Comparison of ENCODE assay signal across 9 mouse cellular contexts in genomic region chr17:6744366-6744765, GRCm38 (mm10). TPM values are rescaled to one million over a fixed set of nuclear protein-coding genes. Genes with fewer than 3 reads are reported as not detected.
A peak's percentile ranks its signal among the peaks of the same experiment; 100 is the strongest.
DNase-seq lines count a peak whose midpoint lies in the region; ATAC-seq and TF ChIP-seq lines count a peak whose summit lies in the region.
"Had no signal": no experiment of that assay in that cellular context is flagged by ENCODE, and none has a peak within 500 bp of the region (broad histone marks: within the 10 kb centered on the region; RNA-seq: fewer than 3 reads in every experiment).

No protein-coding gene starts in this region.

- H3K9ac ChIP-seq in forebrain, embryonic 14.5 days (ENCODE audit: low read length): no peak overlapping the region
- H3K9ac ChIP-seq in forebrain, embryonic 16.5 days (replicated peaks; ENCODE audit: low read depth, low read length): no peak overlapping the region
- no peak overlapping the region for H3K9ac ChIP-seq in lung, embryonic 14.5 days
- no peak overlapping the region for H3K9ac ChIP-seq in limb, embryonic 11.5 days (ENCODE audit: low read length)

- DNase-seq in forebrain, embryonic 14.5 days (ENCODE audit: low spot score): no peak
- DNase-seq in lung, embryonic 14.5 days: peak; percentile 47
- no peak for DNase-seq in lung, postnatal 36 days
- DNase-seq in embryonic facial prominence, embryonic 10.5 days (ENCODE audit: low spot score): no peak
- DNase-seq in limb, embryonic 11.5 days (ENCODE audit: low spot score): no peak
- no peak for DNase-seq in left cerebral cortex, adult 18-20 months (ENCODE audit: low spot score in 2 of 2)
- DNase-seq in c-Kit-positive CD71-positive TER-119-positive erythroid progenitor cells, embryonic 14.5 days (ENCODE audit: low spot score): no peak
- DNase-seq: B cell, adult 2 months had no signal

- H3K27me3 ChIP-seq in forebrain, embryonic 14.5 days (replicated peaks; ENCODE audit: control insufficient read depth, insufficient read depth, low read length): no peaks in the 10 kb centered on the region
- no peaks in the 10 kb centered on the region for H3K27me3 ChIP-seq in forebrain, embryonic 16.5 days (replicated peaks; ENCODE audit: control insufficient read depth, insufficient read depth, low read length)
- H3K27me3 ChIP-seq in lung, embryonic 14.5 days (ENCODE audit: insufficient read depth, low read length): no peaks in the 10 kb centered on the region
- H3K27me3 ChIP-seq in embryonic facial prominence, embryonic 10.5 days (replicated peaks; ENCODE audit: low read depth, poor library complexity, severe bottlenecking): no peaks in the 10 kb centered on the region
- no peaks in the 10 kb centered on the region for H3K27me3 ChIP-seq in limb, embryonic 11.5 days (ENCODE audit: control insufficient read depth, insufficient read depth, low read length)

- 56% methylated on average over 9 of the region's 9 CpGs for WGBS in forebrain, embryonic 14.5 days
- WGBS in forebrain, embryonic 16.5 days: 62% methylated on average over 9 of the region's 9 CpGs
- 71% methylated on average over 9 of the region's 9 CpGs for WGBS in lung, embryonic 14.5 days
- 53% methylated on average over 9 of the region's 9 CpGs for WGBS in embryonic facial prominence, embryonic 10.5 days
- 68% methylated on average over 9 of the region's 9 CpGs for WGBS in limb, embryonic 11.5 days

- H3K4me2 ChIP-seq in forebrain, embryonic 14.5 days (ENCODE audit: low read length): no peak overlapping the region
- H3K4me2 ChIP-seq in forebrain, embryonic 16.5 days (ENCODE audit: low read length): no peak overlapping the region
- no peak overlapping the region for H3K4me2 ChIP-seq in lung, embryonic 14.5 days
- H3K4me2 ChIP-seq in limb, embryonic 11.5 days (ENCODE audit: low read depth, severe bottlenecking): no peak overlapping the region

- H3K9me3 ChIP-seq in forebrain, embryonic 14.5 days (replicated peaks; ENCODE audit: control insufficient read depth, low read length): no peaks in the 10 kb centered on the region
- H3K9me3 ChIP-seq in forebrain, embryonic 16.5 days (ENCODE audit: control insufficient read depth, low read length): no peaks in the 10 kb centered on the region
- no peaks in the 10 kb centered on the region for H3K9me3 ChIP-seq in lung, embryonic 14.5 days (ENCODE audit: low read depth, low read length)
- H3K9me3 ChIP-seq in embryonic facial prominence, embryonic 10.5 days: no peaks in the 10 kb centered on the region
- no peaks in the 10 kb centered on the region for H3K9me3 ChIP-seq in limb, embryonic 11.5 days (ENCODE audit: control insufficient read depth, low read length)

- ATAC-seq in forebrain, embryonic 14.5 days: no peak
- no peak for ATAC-seq in forebrain, embryonic 16.5 days
- no peak for ATAC-seq in lung, embryonic 14.5 days (ENCODE audit: insufficient read depth)
- no peak for ATAC-seq in limb, embryonic 11.5 days (ENCODE audit: insufficient number of reproducible peaks, low FRiP score, low TSS enrichment, low read depth)

- no peak for TF ChIP-seq CTCF in lung, embryonic 14.5 days (IDR thresholded peaks at IDR 0.05; ENCODE audit: low read depth)

- peaks cover 30% of the 10 kb centered on the region for H3K4me1 ChIP-seq in forebrain, embryonic 14.5 days (ENCODE audit: control insufficient read depth, insufficient read depth, low read length)
- H3K4me1 ChIP-seq in forebrain, embryonic 16.5 days (replicated peaks; ENCODE audit: control insufficient read depth, insufficient read depth, low read length): peaks cover 39% of the 10 kb centered on the region
- H3K4me1 ChIP-seq in lung, embryonic 14.5 days (ENCODE audit: insufficient read depth): peaks cover 6% of the 10 kb centered on the region
- H3K4me1 ChIP-seq in embryonic facial prominence, embryonic 10.5 days: peaks cover 72% of the 10 kb centered on the region
- peaks cover 19% of the 10 kb centered on the region for H3K4me1 ChIP-seq in limb, embryonic 11.5 days (ENCODE audit: control insufficient read depth, insufficient read depth, low read length)

- no peak overlapping the region for H3K4me3 ChIP-seq in forebrain, embryonic 14.5 days (ENCODE audit: low read depth, low read length)
- H3K4me3 ChIP-seq in forebrain, embryonic 16.5 days (replicated peaks; ENCODE audit: low read length): no peak overlapping the region
- H3K4me3 ChIP-seq in lung, embryonic 14.5 days (ENCODE audit: low read depth, low read length): no peak overlapping the region
- H3K4me3 ChIP-seq in embryonic facial prominence, embryonic 10.5 days: no peak overlapping the region
- no peak overlapping the region for H3K4me3 ChIP-seq in limb, embryonic 11.5 days (ENCODE audit: low read depth, low read length)

- peak overlapping the region; percentile 41; the same call in 1 of the 2 replicates for H3K27ac ChIP-seq in forebrain, embryonic 14.5 days (ENCODE audit: low read depth, low read length)
- H3K27ac ChIP-seq in forebrain, embryonic 16.5 days (ENCODE audit: low read length): no peak overlapping the region
- peak overlapping the region; percentile 46; the same call in 1 of the 2 replicates for H3K27ac ChIP-seq in lung, embryonic 14.5 days (ENCODE audit: low read depth)
- H3K27ac ChIP-seq in embryonic facial prominence, embryonic 10.5 days (replicated peaks): peak overlapping the region; percentile 52
- H3K27ac ChIP-seq in limb, embryonic 11.5 days (replicated peaks; ENCODE audit: low read depth, low read length): 0 out of 2 replicates have a peak overlapping the region, but pooled peaks have one; percentile 36

- peaks cover 43% of the 10 kb centered on the region for H3K36me3 ChIP-seq in forebrain, embryonic 14.5 days (ENCODE audit: control insufficient read depth, insufficient read depth, low read length)
- H3K36me3 ChIP-seq in forebrain, embryonic 16.5 days (ENCODE audit: control insufficient read depth, insufficient read depth): peaks cover 4% of the 10 kb centered on the region
- H3K36me3 ChIP-seq in lung, embryonic 14.5 days (ENCODE audit: insufficient read depth): peaks cover 41% of the 10 kb centered on the region
- peaks cover 65% of the 10 kb centered on the region for H3K36me3 ChIP-seq in embryonic facial prominence, embryonic 10.5 days (replicated peaks)
- peaks cover 6% of the 10 kb centered on the region for H3K36me3 ChIP-seq in limb, embryonic 11.5 days (ENCODE audit: control insufficient read depth, insufficient read depth, low read length)

RNA-seq across cellular contexts. Expression of gene Ezr, which starts 38.2 kb away (rescaled TPM):
- polyA plus RNA-seq in forebrain, embryonic 14.5 days (2014; fragmentation: Nextera tagmentation; extraction: Ambion mirVana): 94.0 and 101 TPM in 2 replicates
- 100 and 127 TPM in 2 replicates for polyA plus RNA-seq in forebrain, embryonic 16.5 days (2015; fragmentation: Nextera tagmentation; extraction: Ambion mirVana)
- 97.1 and 97.3 TPM in 2 replicates for polyA plus RNA-seq in lung, embryonic 14.5 days (2014; fragmentation: Nextera tagmentation; extraction: Ambion mirVana)
- polyA plus RNA-seq in embryonic facial prominence, embryonic 10.5 days (2016; fragmentation: Nextera tagmentation; extraction: Ambion mirVana): 51.6 and 55.0 TPM in 2 replicates
- 25.6 and 26.9 TPM in 2 replicates for polyA plus RNA-seq in limb, embryonic 11.5 days (2014; fragmentation: Nextera tagmentation; extraction: Ambion mirVana)
- 10 to 100 TPM; 42.4 to 46.8 TPM for total RNA-seq in left cerebral cortex, adult 18-20 months (2021)
